Mouse (Mus musculus) retina, postnatal 1 day (tissue): ENCODE data around the gene Cers6.

Experiments
- DNase-seq: peaks from one replicate; pipeline ENCODE4 v3.0.0-alpha.2; 2012

Gene Cers6

GRCm38 (mm10) chr2:69024856-69025255 is 163.6 kb downstream of the Cers6 start:
- DNase-seq = no peak

- no peak for DNase-seq
Observed at GRCm38 (mm10) chr2:69032562-69032961, 171.3 kb downstream of the Cers6 start.

GRCm38 (mm10) chr2:69035457-69035856 is 174.2 kb downstream of the Cers6 start:
- peak; percentile 21 for DNase-seq

- no peak for DNase-seq
Observed at GRCm38 (mm10) chr2:69037362-69037761, 176.1 kb downstream of the Cers6 start.

- DNase-seq = peak; percentile 22
Observed at GRCm38 (mm10) chr2:69042327-69043106, 181.3 kb downstream of the Cers6 start.

- peak; percentile 74 for DNase-seq
Observed at GRCm38 (mm10) chr2:69043431-69044118, 182.3 kb downstream of the Cers6 start.

- DNase-seq = no peak
Observed at GRCm38 (mm10) chr2:69045926-69046325, 184.7 kb downstream of the Cers6 start.

- DNase-seq = no peak
Observed at GRCm38 (mm10) chr2:69047297-69047696, 186.1 kb downstream of the Cers6 start.

GRCm38 (mm10) chr2:69047805-69048204 is 186.6 kb downstream of the Cers6 start:
- no peak for DNase-seq

GRCm38 (mm10) chr2:69049179-69049578 is 187.9 kb downstream of the Cers6 start:
- no peak for DNase-seq

- no peak for DNase-seq
Observed at GRCm38 (mm10) chr2:69050189-69050588, 188.9 kb downstream of the Cers6 start.

GRCm38 (mm10) chr2:69051596-69051995 is 190.4 kb downstream of the Cers6 start:
- no peak for DNase-seq

GRCm38 (mm10) chr2:69053210-69053858 is 192.1 kb downstream of the Cers6 start:
- DNase-seq = no peak

GRCm38 (mm10) chr2:69054279-69054678 is 193.0 kb downstream of the Cers6 start:
- no peak for DNase-seq

- no peak for DNase-seq
Observed at GRCm38 (mm10) chr2:69055174-69055573, 193.9 kb downstream of the Cers6 start.

- no peak for DNase-seq
Observed at GRCm38 (mm10) chr2:69061313-69061712, 200.1 kb downstream of the Cers6 start.

- DNase-seq = no peak
Observed at GRCm38 (mm10) chr2:69061910-69062689, 200.9 kb downstream of the Cers6 start.

GRCm38 (mm10) chr2:69064759-69065158 is 203.5 kb downstream of the Cers6 start:
- no peak for DNase-seq

GRCm38 (mm10) chr2:69071440-69072235 is 210.4 kb downstream of the Cers6 start:
- DNase-seq = no peak

- peak; percentile 78 for DNase-seq
Observed at GRCm38 (mm10) chr2:69077189-69077588, 215.9 kb downstream of the Cers6 start.

GRCm38 (mm10) chr2:69080760-69081159 is 219.5 kb downstream of the Cers6 start:
- DNase-seq = no peak
